Mouse (Mus musculus) urinary bladder, postnatal 36 days (tissue): Measurements from ENCODE around the gene Atl3.

ENCODE experiments used
- DNase-seq, 2 experiments: peaks; one replicate each; pipeline ENCODE4 v3.0.0; 2022; ENCODE audit warnings: low spot score in 2 of 2, mixed read lengths in 1 of 2

Gene Atl3

DNA sequence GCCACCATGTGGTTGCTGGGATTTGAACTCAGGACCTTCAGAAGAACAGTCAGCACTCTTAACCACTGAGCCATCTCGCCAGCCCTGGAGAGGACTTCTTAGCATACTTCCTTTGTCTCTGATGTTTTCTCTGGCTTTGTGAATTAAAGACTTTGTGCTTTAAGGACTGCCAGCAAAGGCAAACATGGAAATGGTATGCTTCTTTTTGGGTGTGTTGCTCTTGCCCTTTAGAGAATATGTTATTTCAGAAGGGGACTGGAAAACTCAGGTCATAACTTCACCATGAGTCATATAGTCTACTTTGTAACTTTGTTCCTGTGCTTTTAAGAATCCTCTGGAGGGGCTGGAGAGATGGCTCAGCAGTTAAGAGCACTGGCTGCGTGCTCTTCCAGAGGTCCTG, 5.0 kb downstream of the Atl3 start:
- no peak for DNase-seq

DNA sequence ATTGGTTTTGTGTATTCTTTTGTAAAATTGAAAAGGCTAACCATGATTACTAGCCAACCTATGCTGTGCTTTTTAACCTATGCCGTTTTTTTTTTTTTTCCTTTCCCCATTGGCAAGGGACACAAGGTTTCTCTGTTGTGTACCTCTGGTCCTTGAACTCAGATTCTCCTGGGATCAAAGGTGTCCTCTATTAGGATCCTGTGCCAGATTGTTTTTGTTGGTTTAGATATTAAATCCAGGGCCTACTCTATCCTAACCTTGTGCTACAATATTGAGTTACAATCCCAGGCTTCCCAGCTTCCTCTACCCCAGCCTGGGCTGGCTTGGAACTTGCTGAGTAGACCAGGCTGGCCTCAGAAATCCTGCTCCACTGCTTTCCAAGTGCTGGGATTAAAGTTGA, 6.9 kb downstream of the Atl3 start:
- no peak for DNase-seq

DNA sequence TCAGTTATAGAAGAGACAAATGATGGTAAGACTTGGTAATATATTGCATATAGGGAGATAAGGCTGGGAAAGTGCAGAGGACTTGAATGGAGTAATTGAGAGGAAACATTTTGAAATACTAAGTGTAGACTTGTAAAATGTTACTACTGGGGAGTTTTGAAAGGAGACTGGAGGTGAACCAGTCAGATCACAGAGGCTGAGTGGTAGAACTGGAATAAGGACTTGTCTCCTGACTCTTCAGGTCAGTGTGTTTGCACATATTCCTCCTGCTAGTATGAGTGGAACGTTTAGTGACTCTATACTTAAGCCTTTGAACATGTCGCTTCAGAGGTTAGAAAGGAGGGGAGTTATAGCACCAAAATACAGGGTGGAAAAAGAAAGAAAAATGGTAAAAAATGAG, 8.6 kb downstream of the Atl3 start:
- no peak for DNase-seq

- DNase-seq = no peak
These were observed 12.5 kb downstream of the Atl3 start for GRCm38 (mm10) chr19:7506321-7506720.

- no peak for DNase-seq
These were observed 14.2 kb downstream of the Atl3 start for GRCm38 (mm10) chr19:7508026-7508425.

DNA sequence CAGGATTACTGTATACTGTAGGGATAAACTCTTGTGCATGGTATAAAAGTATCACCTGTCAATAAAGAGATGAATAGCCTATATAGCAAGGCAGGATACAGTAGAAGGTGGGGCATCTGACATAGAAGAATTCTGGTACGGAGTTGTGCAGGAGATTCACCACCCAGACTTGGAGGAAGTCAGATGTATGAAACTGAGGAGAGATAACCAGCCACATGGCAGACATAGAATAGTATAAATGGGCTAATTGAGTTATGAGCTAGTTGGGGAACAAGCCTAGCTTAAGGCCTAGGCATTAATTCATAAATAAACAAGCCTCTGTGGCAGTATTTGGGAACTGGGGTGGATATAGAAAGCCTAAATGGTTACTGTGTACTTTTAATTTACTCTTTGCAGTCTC, 22.6 kb downstream of the Atl3 start:
- no peak for DNase-seq

GRCm38 (mm10) chr19:7521619-7522018, 27.8 kb downstream of the Atl3 start:
- no peak for DNase-seq

DNA sequence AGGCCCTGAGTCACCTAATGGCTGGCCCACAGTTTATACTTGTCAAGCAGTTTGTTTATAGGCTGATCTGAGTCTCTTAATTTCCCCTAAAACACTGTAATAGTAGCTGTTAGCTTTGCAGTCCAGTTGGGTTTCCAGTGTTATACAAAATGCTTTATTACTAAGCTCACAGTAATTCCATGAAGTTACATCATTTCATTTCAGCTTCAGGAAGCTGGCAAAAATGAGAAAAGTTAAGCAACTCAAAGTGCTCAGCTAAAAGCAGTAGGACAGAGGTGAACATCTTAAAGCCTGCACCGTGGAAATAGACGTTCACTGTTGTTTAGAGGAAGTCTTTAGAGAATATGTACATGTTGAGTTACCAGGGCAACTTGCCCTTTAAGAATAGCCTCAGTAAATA, 29.0 kb downstream of the Atl3 start:
- no peak for DNase-seq

- DNase-seq = no peak
These were observed 29.5 kb downstream of the Atl3 start for GRCm38 (mm10) chr19:7523292-7523691.

DNA sequence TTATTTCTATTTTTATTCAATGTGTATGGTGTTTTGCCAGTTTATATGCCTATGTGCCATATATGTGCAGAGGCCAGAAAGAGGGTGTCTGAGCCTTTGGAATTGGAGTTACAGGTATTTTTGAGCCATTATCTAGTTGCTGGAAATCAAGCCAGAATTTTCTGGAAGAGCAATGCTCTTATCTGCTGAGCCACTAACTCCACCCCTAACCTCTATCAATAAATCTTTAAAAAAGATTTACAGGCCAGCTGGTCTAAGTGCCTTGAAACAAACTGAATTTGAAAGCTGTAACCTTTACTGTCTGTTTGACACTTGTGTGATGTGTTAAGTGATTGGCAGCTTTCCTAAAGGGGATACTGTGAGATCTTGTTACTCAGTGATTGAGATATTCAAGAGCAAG, 29.9 kb downstream of the Atl3 start:
- DNase-seq = no peak

GRCm38 (mm10) chr19:7524879-7525278, 31.0 kb downstream of the Atl3 start:
- no peak for DNase-seq

DNA sequence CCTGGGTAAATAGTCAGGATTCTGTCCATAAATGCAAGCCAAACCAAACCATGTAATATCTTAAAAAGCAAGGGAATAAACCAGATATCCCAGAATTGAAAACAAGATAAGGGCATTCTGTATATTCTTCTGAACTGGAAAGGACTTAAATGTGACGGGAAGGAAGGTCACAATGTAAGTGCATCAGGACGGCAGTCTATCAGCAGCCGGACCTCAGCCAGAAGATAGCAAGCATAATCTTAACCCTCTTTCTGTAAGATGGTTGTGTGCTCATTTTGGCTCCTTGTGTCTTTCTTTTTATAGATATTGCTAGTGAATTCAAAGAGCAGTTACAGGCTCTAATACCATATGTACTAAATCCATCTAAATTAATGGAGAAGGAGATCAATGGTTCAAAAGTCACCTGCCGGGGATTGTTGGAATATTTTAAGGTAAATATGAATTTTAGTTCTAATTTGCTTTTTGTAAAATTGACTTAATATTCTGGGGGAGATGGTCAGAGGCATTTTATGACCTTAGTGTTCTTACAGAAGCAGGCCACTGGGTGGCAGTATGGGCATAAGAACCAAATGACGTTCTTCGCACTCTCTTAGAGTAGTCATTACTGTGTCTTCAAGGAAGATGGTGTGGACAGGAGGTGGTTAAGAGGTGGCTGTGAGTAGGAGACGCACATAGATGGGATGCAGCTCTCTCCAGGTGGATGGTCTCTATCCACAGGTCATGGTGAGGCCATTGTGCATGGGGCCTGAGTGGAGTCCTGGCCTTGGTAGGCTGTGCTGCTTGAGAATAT, 35.0 kb downstream of the Atl3 start:
- peak; percentile 34 to 45 for DNase-seq

GRCm38 (mm10) chr19:7531906-7532305, 38.1 kb downstream of the Atl3 start:
- no peak for DNase-seq

DNA sequence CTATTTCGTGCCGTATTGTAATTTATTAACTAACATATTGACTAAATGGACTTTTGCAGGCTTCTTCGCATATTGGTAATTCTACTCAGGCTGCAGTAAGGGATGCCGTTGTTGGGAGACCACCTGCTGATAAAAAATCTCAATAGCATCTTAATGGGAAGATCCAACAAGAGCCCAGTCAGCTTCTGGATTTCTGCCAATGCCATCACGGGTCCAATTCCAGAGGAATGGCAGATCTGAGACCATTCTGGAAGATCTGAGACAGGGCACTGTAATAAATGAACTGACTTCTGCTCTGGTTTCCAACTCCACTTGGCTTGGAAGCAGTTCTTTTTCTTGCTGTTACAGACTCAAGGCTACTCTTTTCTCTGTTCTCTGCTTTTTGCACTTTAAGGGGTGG, 40.1 kb downstream of the Atl3 start:
- DNase-seq = no peak

DNA sequence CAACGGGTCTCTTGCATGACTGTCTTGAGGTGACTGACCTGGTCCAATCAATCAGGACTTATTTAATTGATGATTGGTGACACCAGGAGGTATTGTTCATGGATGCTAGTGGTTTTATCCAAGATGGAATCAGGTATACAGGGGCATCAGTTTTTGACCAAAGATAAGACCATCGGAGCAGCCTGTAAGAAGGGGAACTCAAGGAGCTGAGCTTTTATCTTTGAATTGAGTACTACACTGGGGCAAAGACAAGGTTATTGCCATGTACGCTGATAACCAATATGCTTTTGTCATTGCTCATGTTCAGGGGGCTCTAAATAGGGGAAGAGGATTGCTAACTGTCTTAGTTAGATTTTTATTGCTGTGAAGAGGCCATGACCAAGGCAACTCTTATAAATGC, 55.1 kb downstream of the Atl3 start:
- DNase-seq = no peak

DNA sequence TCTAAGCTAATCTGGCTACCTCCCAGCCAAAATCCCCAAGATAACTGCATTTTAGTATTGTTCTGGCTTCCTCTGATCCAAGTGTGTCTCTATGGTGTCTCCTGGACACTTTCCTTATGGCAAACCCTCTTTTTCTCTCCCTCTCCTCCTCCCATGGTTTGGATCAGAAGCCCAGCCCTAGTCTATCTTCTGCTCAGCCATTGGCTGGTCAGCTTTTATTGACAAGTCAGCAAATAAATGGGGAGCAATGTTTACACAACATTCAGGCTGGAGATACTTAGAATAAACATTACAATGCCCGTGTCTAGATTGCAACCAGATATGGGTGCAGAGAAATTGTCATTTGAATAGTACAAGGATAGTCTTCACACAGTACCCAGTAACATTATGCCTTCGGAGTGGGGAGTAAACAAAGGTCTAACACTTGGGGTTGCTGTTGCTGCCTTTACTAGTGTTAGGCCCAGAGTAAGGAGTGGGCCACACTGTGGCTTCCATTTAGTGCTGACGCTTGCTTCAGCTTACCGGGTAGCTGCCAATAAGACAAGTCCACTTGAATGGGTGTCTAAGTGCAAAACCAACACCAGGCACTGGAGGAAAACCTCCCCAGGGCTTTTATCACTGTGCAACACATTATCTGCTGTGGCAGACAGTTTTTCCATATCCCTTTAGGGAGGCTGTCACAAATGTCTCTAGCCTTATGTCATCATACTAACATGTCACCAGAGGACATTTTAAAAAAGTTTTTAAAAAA, 57.9 kb downstream of the Atl3 start:
- DNase-seq = no peak

DNA sequence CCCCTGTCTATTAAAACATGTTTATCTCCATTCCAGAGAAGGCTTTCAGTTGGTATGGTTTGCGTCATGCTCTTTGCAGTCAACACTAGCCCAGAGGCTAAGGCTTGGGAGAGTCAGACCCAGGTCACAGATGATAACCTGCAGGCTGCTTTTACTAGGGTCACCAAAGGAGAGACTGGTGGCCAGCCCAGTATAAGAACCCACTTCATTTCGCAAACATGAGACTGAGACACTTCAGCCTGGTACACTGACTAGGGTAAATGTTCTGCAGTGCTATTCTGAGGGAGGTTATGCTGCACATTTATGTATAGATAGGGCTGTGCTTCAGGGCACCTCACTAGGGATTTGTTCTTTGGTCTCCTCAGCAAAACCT, 58.4 kb downstream of the Atl3 start:
- no peak for DNase-seq

DNA sequence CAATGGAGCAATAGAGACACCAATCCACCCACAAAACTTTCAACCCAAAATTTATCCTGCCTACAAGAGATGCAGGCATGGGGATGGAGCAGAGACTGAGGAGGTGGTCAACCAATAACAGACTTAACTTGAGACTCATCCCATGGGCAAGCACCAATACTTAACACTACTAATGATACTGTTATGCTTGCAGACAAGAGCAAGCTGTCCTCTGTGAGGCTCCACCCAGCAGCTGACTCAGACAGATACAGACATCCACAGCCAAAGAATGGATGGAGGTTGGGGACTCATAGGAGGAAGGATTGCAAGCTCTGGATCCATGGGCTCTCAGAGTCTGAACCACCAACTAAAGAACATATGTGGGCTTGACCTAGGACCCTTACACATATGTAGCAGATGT, 59.6 kb downstream of the Atl3 start:
- no peak for DNase-seq

DNA sequence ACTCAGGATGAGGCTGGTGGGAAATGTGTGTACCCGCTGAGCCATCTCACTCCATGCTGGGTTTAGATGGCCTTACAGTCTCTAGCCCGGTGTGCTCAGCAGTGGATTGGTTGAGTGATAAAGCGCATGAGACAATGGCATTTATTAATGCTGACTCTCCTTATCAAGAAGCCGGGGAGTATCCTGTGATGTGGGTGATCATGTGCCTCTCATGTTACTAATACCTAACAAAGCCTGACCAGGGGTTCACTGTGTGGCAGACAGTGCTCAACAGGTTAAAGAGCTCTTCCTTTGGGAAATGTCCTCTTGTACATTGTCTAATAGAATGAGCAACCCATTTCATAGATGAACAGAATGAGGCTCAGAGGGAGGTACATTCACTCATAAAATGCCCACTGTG, 61.0 kb downstream of the Atl3 start:
- no peak for DNase-seq

DNA sequence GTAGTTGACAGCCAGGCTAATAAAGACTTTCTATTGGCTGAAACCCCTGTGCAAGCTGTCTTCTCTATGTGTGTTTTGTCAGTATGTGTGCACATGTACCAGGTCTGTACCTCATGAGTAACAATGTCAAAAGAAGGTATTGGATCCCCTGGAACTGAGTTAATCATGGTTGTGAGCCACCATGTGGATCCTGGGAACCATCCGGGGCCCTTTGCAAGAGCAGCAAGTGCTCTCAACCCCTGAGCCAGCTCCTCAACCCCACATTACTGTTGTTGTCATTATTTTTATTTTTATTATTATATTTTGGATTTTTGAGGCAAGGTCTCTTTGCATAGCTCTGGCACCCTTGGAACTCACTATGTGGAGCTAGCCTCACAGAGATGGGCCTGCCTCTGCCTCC, 62.8 kb downstream of the Atl3 start:
- DNase-seq = no peak

DNA sequence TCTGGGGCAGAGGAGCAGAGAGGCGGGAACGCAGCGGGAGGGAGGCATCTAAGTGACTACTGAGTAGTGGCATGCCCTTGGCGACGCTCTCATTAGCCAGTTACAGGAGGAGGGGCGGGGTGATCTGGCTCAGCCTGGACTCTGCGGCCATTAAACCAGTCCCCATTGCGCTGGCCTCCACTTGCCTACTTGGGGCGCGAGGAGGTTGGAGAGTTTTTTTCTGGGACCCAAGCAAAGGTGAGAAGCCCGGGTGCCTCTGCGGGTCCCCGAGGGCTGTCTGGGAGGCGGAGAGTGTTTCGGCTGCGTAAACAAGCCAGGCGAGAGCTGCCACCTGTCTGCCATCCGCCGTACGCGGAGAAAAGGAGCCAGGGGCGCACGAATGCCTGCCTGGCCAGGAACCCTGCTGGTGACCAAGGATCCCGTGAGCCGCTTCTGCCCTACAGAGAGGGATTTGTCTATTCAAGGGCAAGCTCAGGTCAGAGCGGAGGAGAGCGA, 63.5 kb downstream of the Atl3 start, which contains the start of gene Pla2g16:
Gene Pla2g16, plus strand, starts transcription at position 132 of the 495 bp plus-strand sequence.
- peak; percentile 68 to 80 for DNase-seq

- peak in 1 of 2 experiments; percentile 13 for DNase-seq
These were observed 64.0 kb downstream of the Atl3 start for GRCm38 (mm10) chr19:7557844-7558243.

DNA sequence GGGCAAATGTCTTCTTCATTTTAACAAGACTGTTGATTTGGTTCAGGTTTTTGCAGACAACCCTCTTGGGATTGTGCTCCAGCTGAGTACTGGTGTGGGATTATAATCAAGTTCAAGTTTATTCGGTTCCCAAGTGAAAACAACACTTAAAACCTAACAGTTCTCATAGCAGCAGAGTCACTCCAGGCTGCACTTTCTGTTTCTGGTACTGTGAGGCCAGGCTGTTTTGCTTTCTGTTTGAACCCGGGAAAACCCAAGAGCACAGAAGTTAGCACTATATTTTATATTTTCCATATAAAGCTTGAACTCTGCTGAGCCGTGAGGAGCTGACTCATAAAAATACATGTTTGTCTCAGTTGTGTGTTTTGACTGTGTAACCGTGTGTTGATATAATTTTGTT, 64.8 kb downstream of the Atl3 start:
- DNase-seq = no peak
